Mouse (Mus musculus): ENCODE results near the gene Gfm1.

Gene Gfm1

GRCm38 (mm10) chr3:67496310-67496709, 66.4 kb downstream of the Gfm1 start:
- no peak for DNase-seq (ENCODE audit: low read depth, low spot score)

- no peak for DNase-seq (ENCODE audit: low read depth, low spot score)
Measured at GRCm38 (mm10) chr3:67497998-67498397, 68.1 kb downstream of the Gfm1 start.

GRCm38 (mm10) chr3:67498773-67499405, 69.0 kb downstream of the Gfm1 start:
- no peak for DNase-seq (ENCODE audit: low read depth, low spot score)

DNA sequence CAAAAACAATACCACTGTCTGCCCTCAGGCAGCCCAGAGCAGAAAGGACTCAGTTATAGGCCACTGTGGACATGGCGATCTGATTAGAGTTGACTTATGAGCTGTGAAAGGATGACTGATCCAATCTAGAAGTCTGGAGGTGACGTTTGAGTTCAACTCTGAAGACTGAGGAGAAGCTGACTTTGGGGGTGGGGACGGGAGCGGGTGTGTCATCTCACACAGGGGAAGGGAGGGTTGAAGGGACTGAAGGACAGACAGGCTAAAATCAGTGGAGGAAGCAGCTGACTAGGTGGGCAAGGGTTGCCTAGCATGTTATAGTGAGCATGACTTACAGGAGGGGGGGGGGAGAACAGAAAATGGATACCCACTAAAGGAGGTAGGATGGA, 69.5 kb downstream of the Gfm1 start:
- no peak for DNase-seq (ENCODE audit: low read depth, low spot score)

DNA sequence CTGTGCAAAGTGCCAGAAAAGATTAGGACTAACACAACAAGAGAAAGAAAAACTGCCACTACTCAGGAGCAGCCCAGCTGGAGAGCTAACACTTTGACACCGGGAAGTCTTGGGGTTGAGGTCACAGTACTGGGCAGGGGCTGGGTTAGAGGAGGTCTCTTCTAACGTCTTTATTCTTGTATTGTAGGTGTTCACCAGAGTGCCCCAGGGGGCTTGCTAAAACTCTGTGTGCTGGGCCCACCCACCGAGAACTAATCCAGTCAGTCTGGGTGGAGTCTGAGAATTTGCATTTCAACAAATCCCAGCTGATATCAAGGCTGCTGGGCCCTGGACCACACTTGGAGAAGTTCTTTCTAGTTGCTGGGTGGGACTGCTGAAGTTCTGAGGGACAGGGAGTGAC, 74.0 kb downstream of the Gfm1 start:
- DNase-seq (ENCODE audit: low read depth, low spot score) = no peak

DNA sequence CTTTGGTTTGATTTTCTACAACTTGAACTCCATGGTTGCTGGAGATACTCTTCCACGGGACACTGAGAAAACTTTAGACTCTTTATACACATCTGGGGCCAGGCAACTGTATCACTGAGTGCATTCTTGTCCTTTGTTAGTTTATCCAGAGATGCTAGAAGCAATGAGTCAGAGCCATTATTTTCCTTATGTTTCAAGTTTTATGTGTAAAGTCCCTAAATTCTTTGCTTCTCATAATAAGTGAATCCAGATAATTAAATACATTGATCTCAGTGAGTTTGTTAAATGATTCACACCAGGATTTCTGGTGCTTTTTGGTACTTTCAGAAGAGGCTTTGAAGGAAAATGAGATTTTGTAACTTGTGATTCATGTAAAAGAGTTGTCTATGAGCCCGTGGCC, 75.4 kb downstream of the Gfm1 start:
- no peak for DNase-seq (ENCODE audit: low read depth, low spot score)

DNA sequence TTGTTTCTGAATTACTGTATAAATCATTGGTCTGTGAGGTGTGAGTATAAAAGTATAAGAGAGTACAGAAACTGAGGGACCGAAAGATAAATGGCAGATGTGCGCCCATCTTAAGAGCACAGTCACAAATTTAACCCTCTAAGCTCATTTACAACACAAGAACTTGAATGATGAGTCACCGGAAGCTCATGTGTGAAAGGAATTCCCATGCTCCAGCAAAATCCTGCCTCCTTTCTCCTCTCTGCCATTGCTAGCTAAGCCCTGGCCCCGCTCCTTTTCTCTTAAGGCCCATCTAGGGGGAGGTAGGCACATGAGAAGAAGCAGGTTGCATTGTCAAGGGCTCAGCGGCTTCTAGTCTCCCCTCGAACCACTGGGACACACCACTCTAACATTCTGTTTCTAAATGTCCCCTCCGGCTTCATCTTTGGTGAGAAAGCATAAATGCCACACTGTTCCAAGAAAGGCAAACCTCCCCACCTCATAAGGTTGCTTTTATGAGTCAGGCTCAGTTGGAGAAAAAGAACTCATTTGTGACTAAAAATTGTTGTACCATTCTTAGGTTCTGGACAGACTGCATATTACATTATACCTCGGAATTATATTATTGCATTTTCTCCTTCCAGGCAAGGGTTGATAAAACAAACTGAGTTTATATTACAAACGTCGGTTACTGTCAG, 78.5 kb downstream of the Gfm1 start:
- DNase-seq (ENCODE audit: low read depth, low spot score) = peak; percentile 11

- peak; percentile 56 for DNase-seq (ENCODE audit: low read depth, low spot score)
Measured at GRCm38 (mm10) chr3:67512807-67513206, 82.9 kb downstream of the Gfm1 start.

GRCm38 (mm10) chr3:67514801-67515273, 84.9 kb downstream of the Gfm1 start:
- no peak for DNase-seq (ENCODE audit: low read depth, low spot score)

GRCm38 (mm10) chr3:67515274-67515801, 85.4 kb downstream of the Gfm1 start, which contains the start of gene Rarres1:
Gene Rarres1, minus strand, starts transcription at chr3:67515523.
- no peak for DNase-seq (ENCODE audit: low read depth, low spot score)

DNA sequence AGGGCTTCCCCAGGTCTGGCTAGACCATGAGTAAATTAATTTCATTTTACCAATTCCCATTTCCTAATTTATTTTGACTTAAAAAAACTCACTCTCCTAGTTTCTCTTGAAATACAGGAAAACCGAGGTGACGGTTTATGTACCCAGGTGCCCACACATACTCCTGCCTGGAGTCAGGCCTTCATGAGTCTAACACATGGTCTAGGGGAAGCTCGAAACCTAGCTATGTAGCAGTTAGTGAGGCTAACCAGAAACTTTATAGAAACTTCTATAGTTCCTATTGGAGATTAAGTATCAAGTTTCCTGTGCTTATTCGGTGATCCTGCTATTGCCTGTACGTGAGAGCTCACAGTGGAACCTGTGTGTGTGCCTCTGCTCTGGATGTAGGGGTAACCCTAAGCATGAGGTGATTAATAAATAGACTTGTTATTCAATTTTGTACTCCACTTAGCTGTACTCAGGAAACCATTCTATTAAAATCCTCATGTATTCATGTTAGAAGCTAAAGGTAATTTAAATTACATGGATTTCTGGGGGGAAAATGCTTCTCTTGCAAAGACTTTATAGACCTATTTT, 90.8 kb downstream of the Gfm1 start:
- no peak for DNase-seq (ENCODE audit: low read depth, low spot score)

GRCm38 (mm10) chr3:67522709-67523108, 92.8 kb downstream of the Gfm1 start:
- DNase-seq (ENCODE audit: low read depth, low spot score) = no peak

DNA sequence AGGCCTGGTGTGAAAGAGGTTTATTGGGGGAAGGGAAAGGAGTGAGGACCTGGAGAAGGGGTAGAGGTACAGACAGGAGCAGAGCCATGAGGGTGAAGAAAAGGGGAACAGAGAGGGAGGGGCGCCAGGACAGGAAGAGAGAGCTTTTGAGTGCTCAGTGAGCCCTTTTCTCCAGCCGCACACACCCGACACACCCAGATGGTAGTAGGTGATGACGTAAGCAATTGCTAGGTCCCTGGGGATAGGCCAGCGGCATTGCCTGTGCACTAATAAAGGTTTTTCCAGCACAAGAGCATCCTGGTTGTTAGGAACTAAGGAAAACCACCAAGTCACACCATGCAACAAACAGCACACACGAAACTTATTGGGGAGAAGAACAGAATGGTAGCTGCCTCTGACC, 94.9 kb downstream of the Gfm1 start:
- no peak for DNase-seq (ENCODE audit: low read depth, low spot score)
